Mouse (Mus musculus): ENCODE results near the gene Spata2. TPM values are rescaled to one million over a fixed set of nuclear protein-coding genes. Genes with fewer than 3 reads are reported as not detected.

Gene Spata2
- total and polyA plus RNA-seq, 2 experiments from 2014 or later: 28.9 to 36.6 TPM

- H3K4me3 ChIP-seq (ENCODE audit: low read depth, low read length): no peak overlapping the region
- H3K4me2 ChIP-seq (ENCODE audit: low read depth): no peak overlapping the region
- ATAC-seq (no peak), DNase-seq (no peak)
- 85% methylated on average over 5 of the region's 5 CpGs for WGBS
- no peaks in the 10 kb centered on the region for H3K4me1 ChIP-seq (ENCODE audit: insufficient read depth)
- no peak overlapping the region for H3K9ac ChIP-seq
- H3K27ac ChIP-seq (ENCODE audit: low read depth, low read length): no peak overlapping the region
- peaks cover 13% of the 10 kb centered on the region for H3K36me3 ChIP-seq (ENCODE audit: insufficient read depth)
- no peaks in the 10 kb centered on the region for H3K9me3 ChIP-seq (ENCODE audit: low read length)
- TF ChIP-seq CTCF (IDR thresholded peaks at IDR 0.05; ENCODE audit: low read depth): no peak
- H3K27me3 ChIP-seq (ENCODE audit: insufficient read depth, low read length): no peaks in the 10 kb centered on the region
These were observed 56.3 kb downstream of the Spata2 start for GRCm38 (mm10) chr2:167436371-167436770.

- no peak for TF ChIP-seq CTCF (IDR thresholded peaks at IDR 0.05; ENCODE audit: low read depth)
- DNase-seq (no peak), ATAC-seq (no peak)
- no peak overlapping the region for H3K9ac ChIP-seq
- 95% methylated on average over 2 of the region's 2 CpGs for WGBS
- H3K36me3 ChIP-seq (ENCODE audit: insufficient read depth): peaks cover 7% of the 10 kb centered on the region
- no peak overlapping the region for H3K4me3 ChIP-seq (ENCODE audit: low read depth, low read length)
- no peaks in the 10 kb centered on the region for H3K9me3 ChIP-seq (ENCODE audit: low read length)
- no peaks in the 10 kb centered on the region for H3K4me1 ChIP-seq (ENCODE audit: insufficient read depth)
- H3K27ac ChIP-seq (ENCODE audit: low read depth, low read length): no peak overlapping the region
- H3K4me2 ChIP-seq (ENCODE audit: low read depth): no peak overlapping the region
- no peaks in the 10 kb centered on the region for H3K27me3 ChIP-seq (ENCODE audit: insufficient read depth, low read length)
These were observed 57.1 kb downstream of the Spata2 start for GRCm38 (mm10) chr2:167435631-167436030.

GRCm38 (mm10) chr2:167434570-167434969 is 58.1 kb downstream of the Spata2 start:
- no peaks in the 10 kb centered on the region for H3K27me3 ChIP-seq (ENCODE audit: insufficient read depth, low read length)
- WGBS: 92% methylated on average over 6 of the region's 6 CpGs

GRCm38 (mm10) chr2:167431418-167431776 is 61.3 kb downstream of the Spata2 start:
- peaks cover 18% of the 10 kb centered on the region for H3K36me3 ChIP-seq (ENCODE audit: insufficient read depth)
- TF ChIP-seq CTCF (IDR thresholded peaks at IDR 0.05; ENCODE audit: low read depth): no peak
- H3K27ac ChIP-seq (ENCODE audit: low read depth, low read length): no peak overlapping the region
- H3K27me3 ChIP-seq (ENCODE audit: insufficient read depth, low read length): no peaks in the 10 kb centered on the region
- no peak overlapping the region for H3K9ac ChIP-seq
- WGBS: 87% methylated on average over 7 of the region's 7 CpGs
- no peaks in the 10 kb centered on the region for H3K9me3 ChIP-seq (ENCODE audit: low read length)
- no peak overlapping the region for H3K4me2 ChIP-seq (ENCODE audit: low read depth)
- H3K4me3 ChIP-seq (ENCODE audit: low read depth, low read length): no peak overlapping the region
- no peaks in the 10 kb centered on the region for H3K4me1 ChIP-seq (ENCODE audit: insufficient read depth)
- no peak for ATAC-seq
- no peak for DNase-seq

More at GRCm38 (mm10) chr2:167434570-167434969, 58.1 kb downstream of the Spata2 start:
- Histone ChIP-seq H3K36me3 (ENCODE audit: insufficient read depth) (peaks cover 7% of the 10 kb centered on the region), H3K4me2 (ENCODE audit: low read depth) (no peak overlapping the region), H3K27ac (ENCODE audit: low read depth, low read length) (no peak overlapping the region), H3K4me1 (ENCODE audit: insufficient read depth) (no peaks in the 10 kb centered on the region), H3K4me3 (ENCODE audit: low read depth, low read length) (no peak overlapping the region), H3K9me3 (ENCODE audit: low read length) (no peaks in the 10 kb centered on the region), H3K9ac (no peak overlapping the region)
- ATAC-seq: no peak
- no peak for DNase-seq
- no peak for TF ChIP-seq CTCF (IDR thresholded peaks at IDR 0.05; ENCODE audit: low read depth)

Other genes with a start within 250 kb of the Spata2 start
- 57.4 and 60.7 TPM in 2 replicates for gene B4galt5, start 143.7 kb downstream of the Spata2 start, total RNA-seq (2014; rRNA removed)
- 21.1 and 27.4 TPM in 2 replicates for gene B4galt5, start 143.7 kb downstream of the Spata2 start, polyA plus RNA-seq (2015; fragmentation: Nextera tagmentation; extraction: Ambion mirVana)
- 23.5 and 38.4 TPM in 2 replicates for gene Slc9a8, start 71.2 kb downstream of the Spata2 start, total RNA-seq (2014; rRNA removed)
- 10.9 and 18.0 TPM in 2 replicates for gene Slc9a8, start 71.2 kb downstream of the Spata2 start, polyA plus RNA-seq (2015; fragmentation: Nextera tagmentation; extraction: Ambion mirVana)
- 66.1 and 79.5 TPM in 2 replicates for gene Rnf114, start 242 bp downstream of the Spata2 start, total RNA-seq (2014; rRNA removed)
- gene Rnf114, start 242 bp downstream of the Spata2 start, polyA plus RNA-seq (2015; fragmentation: Nextera tagmentation; extraction: Ambion mirVana): 84.5 and 88.6 TPM in 2 replicates
- gene Snai1, start 45.3 kb upstream of the Spata2 start, total RNA-seq (2014; rRNA removed): 1.3 and 1.4 TPM in 2 replicates
- gene Snai1, start 45.3 kb upstream of the Spata2 start, polyA plus RNA-seq (2015; fragmentation: Nextera tagmentation; extraction: Ambion mirVana): 3.3 and 4.4 TPM in 2 replicates
- 161 TPM in 2 replicates for gene Ube2v1, start 139.2 kb upstream of the Spata2 start, total RNA-seq (2014; rRNA removed)
- gene Ube2v1, start 139.2 kb upstream of the Spata2 start, polyA plus RNA-seq (2015; fragmentation: Nextera tagmentation; extraction: Ambion mirVana): 328 and 369 TPM in 2 replicates
- not detected in 2 replicates for gene Gm20431, start 168.6 kb upstream of the Spata2 start, total RNA-seq (2014; rRNA removed)
- 7.5 and 9.7 TPM in 2 replicates for gene Gm20431, start 168.6 kb upstream of the Spata2 start, polyA plus RNA-seq (2015; fragmentation: Nextera tagmentation; extraction: Ambion mirVana)
- gene Cebpb, start 196.0 kb upstream of the Spata2 start, total RNA-seq (2014; rRNA removed): 4.2 and 5.7 TPM in 2 replicates
- gene Cebpb, start 196.0 kb upstream of the Spata2 start, polyA plus RNA-seq (2015; fragmentation: Nextera tagmentation; extraction: Ambion mirVana): 4.3 and 4.5 TPM in 2 replicates
- 37.7 and 39.5 TPM in 2 replicates for gene Tmem189, start 196.9 kb upstream of the Spata2 start, total RNA-seq (2014; rRNA removed)
- gene Tmem189, start 196.9 kb upstream of the Spata2 start, polyA plus RNA-seq (2015; fragmentation: Nextera tagmentation; extraction: Ambion mirVana): 33.7 and 38.4 TPM in 2 replicates

Measured in forebrain, postnatal 0 days (tissue).